Mouse (Mus musculus) liver, adult 2 months (tissue): ENCODE results near the gene Parvb.

Experiments
- CTCF ChIP-seq: fragments of 200-500 bp; IDR thresholded peaks from 2 replicates; pipeline ENCODE4 v1.5.1; 2011; ENCODE audit warnings: low read depth, low read length, control low read depth
- POLR2A ChIP-seq: fragments of 200-500 bp; IDR thresholded peaks from 2 replicates; pipeline ENCODE4 v1.6.1; 2011; ENCODE audit warnings: low read length, control low read depth; ENCODE audit not compliant: insufficient read depth; ENCODE audit errors: extremely low read depth

DNA sequence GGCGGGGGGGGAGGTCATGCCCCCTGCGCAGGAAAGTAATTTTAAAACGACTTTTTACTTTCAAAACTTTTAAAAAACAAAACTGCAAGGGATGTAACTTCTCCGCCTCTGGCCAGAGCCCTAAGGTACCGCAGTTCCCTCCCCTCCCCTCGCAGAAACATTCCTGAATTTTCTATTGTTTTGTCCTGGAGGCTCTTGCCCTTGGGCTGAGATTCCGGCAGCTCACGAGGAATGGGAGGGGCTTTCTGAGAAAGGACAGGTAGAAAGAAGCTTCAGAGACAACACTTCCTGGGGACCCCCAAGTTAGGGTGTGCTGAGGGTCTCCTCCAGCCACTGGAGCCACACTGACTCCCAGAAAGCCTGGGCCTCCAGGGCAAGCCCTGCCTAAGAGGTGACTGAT lies 766 bp downstream of the Parvb start:
- TF ChIP-seq CTCF (no peak), POLR2A (no peak)
